Mouse (Mus musculus): ENCODE measurements around the gene Spon1. TPM values are rescaled to one million over a fixed set of nuclear protein-coding genes. Genes with fewer than 3 reads are reported as not detected.

The Spon1 gene
- polyA plus RNA-seq (2015; fragmentation: Nextera tagmentation; extraction: Ambion mirVana): 29.6 and 30.2 TPM in 2 replicates

DNA sequence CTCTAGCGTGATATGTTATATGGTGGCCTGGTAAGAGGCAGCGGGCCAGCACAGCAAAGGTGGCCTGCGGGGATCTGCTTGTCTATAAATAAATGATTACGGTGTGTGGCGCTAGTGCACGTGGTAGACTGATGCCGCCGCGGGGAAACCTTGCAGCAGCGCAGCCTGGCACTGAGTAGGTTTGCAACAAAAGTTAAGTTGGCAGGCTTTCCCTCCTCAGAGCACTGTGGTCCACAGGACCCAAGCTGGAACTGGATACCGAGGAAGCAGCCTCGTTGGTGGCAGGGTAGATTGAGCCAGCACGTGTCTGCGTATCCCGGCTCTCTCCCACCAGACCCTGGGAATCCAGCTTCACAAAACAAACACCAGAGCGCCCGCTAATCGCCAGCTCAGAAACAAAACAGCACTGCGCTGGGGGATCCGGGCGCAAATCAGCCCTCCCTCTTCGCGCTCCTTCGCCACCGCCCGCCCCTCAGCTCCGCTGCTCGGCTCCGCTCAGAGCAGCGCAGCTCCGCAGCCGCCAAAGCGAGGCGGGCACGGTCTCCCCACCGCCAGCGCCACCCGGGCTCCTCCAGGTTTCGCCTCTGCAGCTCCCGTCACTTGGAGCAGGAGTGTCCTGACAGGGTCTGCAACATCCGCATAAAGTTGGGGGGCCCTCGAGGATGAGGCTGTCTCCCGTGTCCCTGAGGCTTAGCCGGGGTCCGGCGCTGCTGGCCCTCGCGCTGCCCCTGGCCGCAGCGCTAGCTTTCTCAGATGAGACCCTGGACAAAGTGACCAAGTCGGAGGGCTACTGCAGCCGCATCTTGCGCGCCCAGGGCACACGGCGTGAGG is at the start of gene Spon1:
TSS of gene Spon1 (plus strand) at position 332 of the 831 bp plus-strand sequence.
- H3K9ac ChIP-seq: peak within 1 kb of the TSS; percentile 57
- H3K4me1 ChIP-seq: peaks cover 19% of the 10 kb centered on the region
- H3K4me2 ChIP-seq (replicated peaks): peak within 1 kb of the TSS; percentile 98
- H3K36me3 ChIP-seq: no peaks in the 10 kb centered on the region
- under 1% methylated on average over 56 of the region's 56 CpGs for WGBS
- no peak within 1 kb of the TSS for H3K27ac ChIP-seq (replicated peaks)
- H3K4me3 ChIP-seq (replicated peaks): peak within 1 kb of the TSS; percentile 59
- peaks cover 32% of the 10 kb centered on the region for H3K27me3 ChIP-seq
- H3K9me3 ChIP-seq (replicated peaks): 0 out of 2 replicates have a peak, but pooled peaks cover 7% of the 10 kb centered on the region
- ATAC-seq (ENCODE audit: insufficient number of reproducible peaks, low FRiP score, low TSS enrichment, low read depth): peak; percentile 88

DNA sequence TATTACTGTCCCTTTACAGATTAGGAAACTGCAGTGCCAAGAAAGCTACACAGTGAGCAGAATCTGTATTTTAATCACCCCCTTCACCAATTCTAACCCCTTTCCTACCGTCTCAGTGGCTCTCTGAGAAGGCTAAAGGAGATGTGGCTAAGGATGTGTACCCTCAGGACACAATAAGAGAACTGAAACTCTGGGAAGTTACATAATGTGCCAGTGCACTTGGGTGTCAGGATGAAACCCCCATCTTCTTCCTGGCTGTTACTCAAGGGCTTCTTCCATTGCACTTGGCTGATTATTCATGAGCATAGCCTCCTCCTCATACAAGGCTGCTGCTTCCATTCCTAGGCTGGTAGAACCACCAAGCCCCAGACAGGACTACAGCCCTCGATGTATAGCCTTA is 43.8 kb upstream of the Spon1 start:
- Histone ChIP-seq H3K27me3 (no peaks in the 10 kb centered on the region), H3K4me3 (replicated peaks) (no peak overlapping the region), H3K4me2 (replicated peaks) (no peak overlapping the region), H3K9me3 (replicated peaks) (no peaks in the 10 kb centered on the region), H3K36me3 (no peaks in the 10 kb centered on the region), H3K27ac (replicated peaks) (no peak overlapping the region), H3K4me1 (no peaks in the 10 kb centered on the region), H3K9ac (no peak overlapping the region)
- no peak for ATAC-seq (ENCODE audit: insufficient number of reproducible peaks, low FRiP score, low TSS enrichment, low read depth)
- 79% methylated on average over 2 of the region's 2 CpGs for WGBS

GRCm38 (mm10) chr7:113723905-113724304 is 41.9 kb upstream of the Spon1 start:
- no peaks in the 10 kb centered on the region for H3K27me3 ChIP-seq
- WGBS: 67% methylated on average over 3 of the region's 3 CpGs
- H3K4me1 ChIP-seq: no peaks in the 10 kb centered on the region
- ATAC-seq (ENCODE audit: insufficient number of reproducible peaks, low FRiP score, low TSS enrichment, low read depth): no peak
- H3K4me3 ChIP-seq (replicated peaks): no peak overlapping the region
- H3K9me3 ChIP-seq (replicated peaks): no peaks in the 10 kb centered on the region
- no peak overlapping the region for H3K9ac ChIP-seq
- H3K4me2 ChIP-seq (replicated peaks): no peak overlapping the region
- H3K27ac ChIP-seq (replicated peaks): no peak overlapping the region
- no peaks in the 10 kb centered on the region for H3K36me3 ChIP-seq

DNA sequence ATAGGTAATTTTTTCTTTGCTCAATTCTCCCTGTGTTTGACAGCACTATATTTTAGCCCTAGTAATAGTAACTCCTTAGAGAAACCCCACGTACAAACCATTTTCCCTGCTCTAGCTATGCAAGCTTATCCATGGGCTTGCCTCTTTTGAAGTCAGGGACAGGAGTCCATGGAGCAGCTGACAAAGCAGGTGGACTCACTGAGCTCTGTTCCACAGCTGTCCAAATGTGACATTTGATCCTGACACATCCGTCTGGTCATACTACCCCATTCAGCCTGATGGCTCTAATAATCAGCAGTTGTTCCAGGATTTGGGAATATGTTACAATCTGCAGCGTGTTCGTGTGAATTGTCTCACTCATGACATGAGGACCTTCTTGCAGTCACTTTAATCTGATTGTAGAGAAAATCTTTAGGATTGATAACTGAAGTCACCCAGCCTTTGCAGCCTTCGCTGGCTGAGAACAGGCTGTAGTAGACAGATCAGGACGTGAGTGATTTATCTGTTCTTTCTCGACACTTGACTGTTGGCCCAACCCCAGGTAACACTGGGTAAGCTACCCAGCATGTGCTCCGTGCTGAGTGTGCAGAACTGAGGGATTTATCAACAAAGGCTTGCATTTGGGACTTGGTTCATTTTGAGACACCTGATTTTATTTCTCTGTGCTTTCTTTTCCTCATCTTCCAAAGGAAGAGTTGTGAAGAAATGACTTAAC is 37.6 kb upstream of the Spon1 start:
- Histone ChIP-seq H3K27me3 (no peaks in the 10 kb centered on the region), H3K9me3 (replicated peaks) (no peaks in the 10 kb centered on the region), H3K4me1 (no peaks in the 10 kb centered on the region), H3K9ac (no peak overlapping the region), H3K27ac (replicated peaks) (no peak overlapping the region), H3K36me3 (no peaks in the 10 kb centered on the region), H3K4me2 (replicated peaks) (no peak overlapping the region), H3K4me3 (replicated peaks) (no peak overlapping the region)
- no peak for ATAC-seq (ENCODE audit: insufficient number of reproducible peaks, low FRiP score, low TSS enrichment, low read depth)
- 54% methylated on average over 8 of the region's 8 CpGs for WGBS

DNA sequence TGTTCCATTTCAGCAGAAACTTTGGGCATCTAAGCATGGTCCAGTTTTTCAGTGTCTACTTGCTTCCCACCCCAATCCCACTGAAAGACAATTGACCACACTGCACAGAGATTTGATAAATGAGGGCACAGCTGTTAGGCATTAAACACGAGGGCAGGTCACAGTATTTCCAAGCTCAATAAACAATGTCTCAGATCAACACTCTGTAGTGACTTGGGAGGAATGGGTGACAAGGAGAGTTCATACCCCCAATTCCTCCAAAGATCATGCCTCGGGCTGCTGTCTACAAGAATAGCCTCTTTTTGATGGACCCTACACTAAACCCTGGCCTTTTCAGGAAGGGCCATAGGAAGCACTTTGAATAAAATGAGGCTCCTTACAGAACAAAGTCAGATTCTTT is 36.9 kb upstream of the Spon1 start:
- Histone ChIP-seq H3K4me1 (no peaks in the 10 kb centered on the region), H3K4me3 (replicated peaks) (no peak overlapping the region), H3K9ac (no peak overlapping the region), H3K27ac (replicated peaks) (no peak overlapping the region), H3K4me2 (replicated peaks) (no peak overlapping the region), H3K9me3 (replicated peaks) (no peaks in the 10 kb centered on the region), H3K36me3 (no peaks in the 10 kb centered on the region), H3K27me3 (no peaks in the 10 kb centered on the region)
- no peak for ATAC-seq (ENCODE audit: insufficient number of reproducible peaks, low FRiP score, low TSS enrichment, low read depth)
- WGBS: 27% methylated on average over 2 of the region's 2 CpGs

DNA sequence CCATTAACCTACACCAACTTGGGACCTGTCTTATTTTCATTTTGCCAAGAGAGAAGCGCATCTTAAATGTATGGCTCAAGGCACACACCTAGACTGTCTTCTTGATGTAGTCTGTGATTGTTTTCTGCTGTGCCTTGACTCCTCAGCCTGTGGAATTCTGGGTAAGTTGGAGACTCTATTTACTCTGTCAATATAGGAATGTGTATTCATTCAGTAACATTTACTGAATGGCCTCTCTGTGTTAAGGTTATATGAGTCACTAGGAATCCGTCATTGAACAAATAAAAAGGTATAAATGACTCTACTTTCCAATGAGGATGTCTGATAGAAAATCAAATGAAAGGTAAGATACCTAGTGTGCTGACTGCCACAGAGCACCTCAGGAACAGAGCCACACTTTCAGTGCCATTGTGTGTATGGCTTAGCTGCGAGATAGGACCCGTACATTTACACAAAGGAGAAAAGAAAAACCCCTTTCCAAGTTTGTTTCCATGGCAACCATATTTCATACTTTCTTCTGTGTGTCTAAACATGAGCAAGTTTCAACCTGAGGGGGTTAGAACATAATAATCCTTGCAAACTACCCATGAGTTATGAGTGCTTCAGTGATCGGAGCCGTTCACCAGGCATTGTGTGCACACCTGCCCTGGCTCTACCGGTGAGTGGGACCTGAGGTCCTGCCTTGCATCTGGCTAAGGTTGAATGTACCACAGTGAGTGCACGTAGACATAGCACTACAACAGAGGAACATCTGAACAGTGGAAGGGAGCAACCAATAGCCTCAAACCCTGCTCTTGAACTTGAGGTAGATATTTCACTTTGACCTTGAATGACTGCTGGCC is 35.2 kb upstream of the Spon1 start:
- Histone ChIP-seq H3K4me2 (replicated peaks) (no peak overlapping the region), H3K9me3 (replicated peaks) (no peaks in the 10 kb centered on the region), H3K27ac (replicated peaks) (no peak overlapping the region), H3K4me3 (replicated peaks) (no peak overlapping the region), H3K4me1 (no peaks in the 10 kb centered on the region), H3K36me3 (no peaks in the 10 kb centered on the region), H3K9ac (no peak overlapping the region), H3K27me3 (no peaks in the 10 kb centered on the region)
- ATAC-seq (ENCODE audit: insufficient number of reproducible peaks, low FRiP score, low TSS enrichment, low read depth): no peak
- 73% methylated on average over 8 of the region's 8 CpGs for WGBS

DNA sequence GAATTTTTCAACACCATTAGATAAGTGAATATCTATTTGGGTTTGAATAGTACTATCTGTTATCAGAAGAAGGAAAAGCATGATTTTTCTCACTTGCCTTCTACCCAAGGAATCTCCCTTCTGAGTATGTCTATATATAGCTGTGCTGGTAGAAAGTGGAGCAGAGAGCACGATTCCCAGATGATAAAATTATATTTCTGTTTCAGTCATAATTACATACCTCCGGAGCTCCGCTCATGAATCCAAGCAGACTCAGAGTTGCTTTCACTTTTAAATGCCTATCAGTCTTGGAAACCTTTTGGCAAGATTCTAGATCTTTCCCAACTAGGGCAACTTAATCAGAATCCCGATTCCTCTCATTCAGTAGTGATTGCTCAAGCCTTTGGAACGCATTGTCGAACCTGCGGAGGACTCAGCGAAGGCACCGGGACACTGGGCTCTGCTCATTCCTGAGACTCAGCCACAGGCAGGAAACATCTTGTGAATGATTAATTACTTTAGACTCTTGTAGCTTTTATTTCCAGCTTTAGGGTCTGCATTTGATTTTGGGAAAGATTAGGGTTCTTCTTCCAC is 27.9 kb upstream of the Spon1 start:
- WGBS: 69% methylated on average over 9 of the region's 9 CpGs
- H3K27ac ChIP-seq (replicated peaks): no peak overlapping the region

GRCm38 (mm10) chr7:113739181-113739580 is 26.6 kb upstream of the Spon1 start:
- no peak for ATAC-seq (ENCODE audit: insufficient number of reproducible peaks, low FRiP score, low TSS enrichment, low read depth)
- H3K9ac ChIP-seq: no peak overlapping the region
- no peaks in the 10 kb centered on the region for H3K36me3 ChIP-seq
- WGBS: 70% methylated on average over 7 of the region's 7 CpGs
- no peak overlapping the region for H3K27ac ChIP-seq (replicated peaks)
- no peaks in the 10 kb centered on the region for H3K27me3 ChIP-seq
- H3K4me3 ChIP-seq (replicated peaks): no peak overlapping the region
- H3K9me3 ChIP-seq (replicated peaks): no peaks in the 10 kb centered on the region
- H3K4me1 ChIP-seq: no peaks in the 10 kb centered on the region
- no peak overlapping the region for H3K4me2 ChIP-seq (replicated peaks)

More for the DNA sequence above, 27.9 kb upstream of the Spon1 start:
- Histone ChIP-seq H3K4me1 (no peaks in the 10 kb centered on the region), H3K4me2 (replicated peaks) (no peak overlapping the region), H3K9me3 (replicated peaks) (no peaks in the 10 kb centered on the region), H3K27me3 (no peaks in the 10 kb centered on the region), H3K9ac (no peak overlapping the region), H3K36me3 (no peaks in the 10 kb centered on the region), H3K4me3 (replicated peaks) (no peak overlapping the region)
- no peak for ATAC-seq (ENCODE audit: insufficient number of reproducible peaks, low FRiP score, low TSS enrichment, low read depth)

- Histone ChIP-seq H3K36me3 (no peaks in the 10 kb centered on the region), H3K27ac (replicated peaks) (no peak overlapping the region), H3K9ac (no peak overlapping the region), H3K9me3 (replicated peaks) (no peaks in the 10 kb centered on the region), H3K4me3 (replicated peaks) (no peak overlapping the region), H3K27me3 (no peaks in the 10 kb centered on the region), H3K4me2 (replicated peaks) (no peak overlapping the region), H3K4me1 (no peaks in the 10 kb centered on the region)
- ATAC-seq (ENCODE audit: insufficient number of reproducible peaks, low FRiP score, low TSS enrichment, low read depth): no peak
- 86% methylated on average over 4 of the region's 4 CpGs for WGBS
Measured at GRCm38 (mm10) chr7:113742644-113743043, 23.2 kb upstream of the Spon1 start.

- ATAC-seq (ENCODE audit: insufficient number of reproducible peaks, low FRiP score, low TSS enrichment, low read depth): no peak
- 36% methylated on average over 5 of the region's 5 CpGs for WGBS
- no peaks in the 10 kb centered on the region for H3K9me3 ChIP-seq (replicated peaks)
Measured at GRCm38 (mm10) chr7:113743982-113744381, 21.8 kb upstream of the Spon1 start.

DNA sequence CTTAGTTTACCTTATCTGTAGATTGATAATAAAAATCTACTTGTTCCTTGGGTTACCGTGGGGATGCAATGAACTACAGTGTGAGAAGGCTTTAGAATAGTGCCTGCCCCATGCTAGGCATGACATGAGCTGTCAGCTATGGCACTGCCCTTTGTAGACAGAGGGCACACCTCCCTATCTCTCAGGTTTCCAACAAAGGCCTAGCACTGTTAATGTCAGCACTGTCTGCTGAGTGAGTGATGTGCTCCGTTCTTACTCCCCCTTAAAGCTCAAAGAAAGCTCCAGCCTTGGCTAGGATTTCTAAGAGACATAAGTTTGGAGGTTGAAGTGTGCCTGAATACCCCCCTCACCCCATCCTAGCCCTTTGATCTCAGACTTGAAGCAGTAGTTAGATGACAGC is 9.2 kb upstream of the Spon1 start:
- Histone ChIP-seq H3K36me3 (no peaks in the 10 kb centered on the region), H3K4me1 (no peaks in the 10 kb centered on the region), H3K27ac (replicated peaks) (no peak overlapping the region), H3K9ac (no peak overlapping the region), H3K4me2 (replicated peaks) (no peak overlapping the region), H3K4me3 (replicated peaks) (no peak overlapping the region), H3K27me3 (no peaks in the 10 kb centered on the region), H3K9me3 (replicated peaks) (no peaks in the 10 kb centered on the region)
- 89% methylated on average over 2 of the region's 2 CpGs for WGBS
- ATAC-seq (ENCODE audit: insufficient number of reproducible peaks, low FRiP score, low TSS enrichment, low read depth): no peak

More at GRCm38 (mm10) chr7:113743982-113744381, 21.8 kb upstream of the Spon1 start:
- no peak overlapping the region for H3K4me2 ChIP-seq (replicated peaks)
- H3K9ac ChIP-seq: no peak overlapping the region
- H3K4me3 ChIP-seq (replicated peaks): no peak overlapping the region
- no peaks in the 10 kb centered on the region for H3K36me3 ChIP-seq
- no peaks in the 10 kb centered on the region for H3K27me3 ChIP-seq
- no peak overlapping the region for H3K27ac ChIP-seq (replicated peaks)
- no peaks in the 10 kb centered on the region for H3K4me1 ChIP-seq
